Mouse (Mus musculus): ENCODE results near the gene Rpgr. TPM values are rescaled to one million over a fixed set of nuclear protein-coding genes. Genes with fewer than 3 reads are reported as not detected.

The Rpgr gene
- total and polyA plus RNA-seq, 3 experiments = not detected

DNA sequence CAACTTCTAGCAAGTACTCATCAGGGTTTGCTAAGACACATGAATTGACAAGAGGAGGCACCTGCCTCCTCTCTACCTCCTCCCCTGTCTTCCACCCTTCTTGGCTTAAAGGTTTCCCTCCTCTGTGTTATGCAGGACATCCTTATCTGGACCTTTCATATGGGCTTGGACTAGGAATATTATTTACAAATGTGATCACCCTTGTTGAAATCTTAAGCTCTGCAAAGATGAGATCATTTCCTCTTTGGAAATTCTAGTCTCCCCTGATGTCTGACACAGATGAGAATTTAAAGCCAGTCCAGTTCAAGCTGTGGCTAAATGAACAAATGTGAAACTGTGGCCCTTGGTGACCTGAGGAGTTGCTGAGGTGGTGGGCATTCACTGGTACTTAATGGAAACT is 34.6 kb upstream of the Rpgr start:
- no peak for TF ChIP-seq POLR2AphosphoS2 (IDR thresholded peaks at IDR 0.05; ENCODE audit: low read length)
- no peak for TF ChIP-seq CTCF (IDR thresholded peaks at IDR 0.05 in 2 of 3, conservative IDR thresholded peaks at IDR 0.05 in 1 of 3; ENCODE audit: control insufficient read depth in 1 of 3, insufficient read depth in 1 of 3, low read depth in 2 of 3, low read length in 3 of 3, poor library complexity in 1 of 3, severe bottlenecking in 1 of 3)
- TF ChIP-seq JUND (IDR thresholded peaks at IDR 0.05; ENCODE audit: low read depth, low read length) = no peak
- no peak for TF ChIP-seq ZNF384 (IDR thresholded peaks at IDR 0.05; ENCODE audit: low read depth, low read length)
- TF ChIP-seq ZC3H11A (IDR thresholded peaks at IDR 0.05; ENCODE audit: low read depth, low read length) = no peak
- no peak for TF ChIP-seq E2F4 (IDR thresholded peaks at IDR 0.05; ENCODE audit: borderline replicate concordance, low read depth, low read length)
- TF ChIP-seq UBTF (IDR thresholded peaks at IDR 0.05; ENCODE audit: borderline replicate concordance, insufficient read depth, low read depth, low read length) = no peak
- no peak for TF ChIP-seq MXI1 (IDR thresholded peaks at IDR 0.05; ENCODE audit: low read depth, low read length)
- TF ChIP-seq POLR2A (IDR thresholded peaks at IDR 0.05; ENCODE audit: control insufficient read depth in 1 of 2, insufficient read depth in 1 of 2, low read depth in 1 of 2, low read length in 2 of 2, poor library complexity in 1 of 2) = no peak
- no peak for TF ChIP-seq MYC (IDR thresholded peaks at IDR 0.05; ENCODE audit: low read depth, low read length)
- no peaks in the 10 kb centered on the region for H3K79me2 ChIP-seq (ENCODE audit: control insufficient read depth, insufficient read depth, low read length, poor library complexity)
- H3K9ac ChIP-seq (ENCODE audit: control insufficient read depth, low read depth, low read length, poor library complexity, severe bottlenecking) = no peak overlapping the region
- H3K27ac ChIP-seq (ENCODE audit: control insufficient read depth, low read depth, low read length) = no peak overlapping the region
- H3K36me3 ChIP-seq (ENCODE audit: control insufficient read depth in 1 of 2, insufficient read depth in 2 of 2, low read length in 2 of 2) = no peaks in the 10 kb centered on the region
- H3K27me3 ChIP-seq (ENCODE audit: control insufficient read depth in 1 of 2, insufficient read depth in 2 of 2, low read length in 2 of 2) = no peaks in the 10 kb centered on the region
- no peaks in the 10 kb centered on the region for H3K9me3 ChIP-seq (replicated peaks; ENCODE audit: insufficient read depth, low read length)
- no peaks in the 10 kb centered on the region for H3K4me1 ChIP-seq (ENCODE audit: control insufficient read depth in 1 of 2, insufficient read depth in 2 of 2, low read length in 2 of 2)
- H3K4me3 ChIP-seq (ENCODE audit: control insufficient read depth in 1 of 2, insufficient read depth in 1 of 2, low read depth in 2 of 2, low read length in 2 of 2) = no peak overlapping the region
- DNase-seq (ENCODE audit: low read depth, low spot score) = no peak

- no peak for TF ChIP-seq KAT2A (conservative IDR thresholded peaks at IDR 0.05; ENCODE audit: low read depth, low read length)
- TF ChIP-seq ELF1 (IDR thresholded peaks at IDR 0.05; ENCODE audit: low read depth, low read length) = no peak
- TF ChIP-seq ZNF384 (IDR thresholded peaks at IDR 0.05; ENCODE audit: low read depth, low read length) = no peak
- TF ChIP-seq POLR2AphosphoS2 (IDR thresholded peaks at IDR 0.05; ENCODE audit: low read length) = no peak
- no peak for TF ChIP-seq TAL1 (IDR thresholded peaks at IDR 0.05; ENCODE audit: low read length)
- no peak for TF ChIP-seq ZC3H11A (IDR thresholded peaks at IDR 0.05; ENCODE audit: low read depth, low read length)
- TF ChIP-seq ZMIZ1 (IDR thresholded peaks at IDR 0.05; ENCODE audit: low read depth, low read length) = no peak
- no peak for TF ChIP-seq MXI1 (IDR thresholded peaks at IDR 0.05; ENCODE audit: low read depth, low read length)
- TF ChIP-seq MYC (IDR thresholded peaks at IDR 0.05; ENCODE audit: low read depth, low read length) = no peak
- H3K4me3 ChIP-seq (ENCODE audit: control insufficient read depth in 1 of 2, insufficient read depth in 1 of 2, low read depth in 2 of 2, low read length in 2 of 2) = no peak overlapping the region
- no peaks in the 10 kb centered on the region for H3K9me3 ChIP-seq (replicated peaks; ENCODE audit: insufficient read depth, low read length)
- H3K36me3 ChIP-seq (ENCODE audit: control insufficient read depth in 1 of 2, insufficient read depth in 2 of 2, low read length in 2 of 2) = no peaks in the 10 kb centered on the region
- no peaks in the 10 kb centered on the region for H3K79me2 ChIP-seq (ENCODE audit: control insufficient read depth, insufficient read depth, low read length, poor library complexity)
- no peak overlapping the region for H3K27ac ChIP-seq (ENCODE audit: control insufficient read depth, low read depth, low read length)
- no peak for DNase-seq (ENCODE audit: low read depth, low spot score)
- H3K27me3 ChIP-seq (ENCODE audit: control insufficient read depth in 1 of 2, insufficient read depth in 2 of 2, low read length in 2 of 2) = no peaks in the 10 kb centered on the region
- H3K9ac ChIP-seq (ENCODE audit: control insufficient read depth, low read depth, low read length, poor library complexity, severe bottlenecking) = no peak overlapping the region
- no peaks in the 10 kb centered on the region for H3K4me1 ChIP-seq (ENCODE audit: control insufficient read depth in 1 of 2, insufficient read depth in 2 of 2, low read length in 2 of 2)
Observed at GRCm38 (mm10) chrX:10243916-10244315, 27.2 kb upstream of the Rpgr start.

DNA sequence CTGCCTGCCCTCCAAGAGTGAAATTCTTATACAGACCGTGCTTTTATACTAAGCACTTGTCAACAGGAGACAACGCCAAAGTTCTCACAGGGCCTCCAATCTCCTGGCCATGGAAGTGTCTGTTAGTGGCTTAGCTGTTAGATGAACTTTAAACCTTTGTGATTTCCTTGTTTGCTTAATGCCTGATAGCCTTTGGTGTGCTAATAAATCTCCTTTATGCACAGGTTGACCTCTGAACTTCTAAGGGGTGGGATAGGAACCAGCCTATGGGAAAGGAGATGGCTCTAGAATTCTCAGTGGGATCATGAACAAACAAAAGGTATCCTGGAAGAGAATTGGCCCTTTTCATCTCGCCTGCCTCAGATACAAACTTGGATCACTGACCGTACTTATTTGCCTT is 22.8 kb upstream of the Rpgr start:
- Histone ChIP-seq H3K4me1 (ENCODE audit: control insufficient read depth in 1 of 2, insufficient read depth in 2 of 2, low read length in 2 of 2) (no peaks in the 10 kb centered on the region), H3K4me3 (ENCODE audit: control insufficient read depth in 1 of 2, insufficient read depth in 1 of 2, low read depth in 2 of 2, low read length in 2 of 2) (no peak overlapping the region), H3K9ac (ENCODE audit: control insufficient read depth, low read depth, low read length, poor library complexity, severe bottlenecking) (no peak overlapping the region), H3K36me3 (ENCODE audit: control insufficient read depth in 1 of 2, insufficient read depth in 2 of 2, low read length in 2 of 2) (no peaks in the 10 kb centered on the region), H3K79me2 (ENCODE audit: control insufficient read depth, insufficient read depth, low read length, poor library complexity) (no peaks in the 10 kb centered on the region), H3K27ac (ENCODE audit: control insufficient read depth, low read depth, low read length) (no peak overlapping the region), H3K27me3 (ENCODE audit: control insufficient read depth in 1 of 2, insufficient read depth in 2 of 2, low read length in 2 of 2) (no peaks in the 10 kb centered on the region), H3K9me3 (replicated peaks; ENCODE audit: insufficient read depth, low read length) (no peaks in the 10 kb centered on the region)
- no peak for DNase-seq (ENCODE audit: low read depth, low spot score)
- no peak for TF ChIP-seq TCF12 (IDR thresholded peaks at IDR 0.05; ENCODE audit: low read depth, low read length)
- TF ChIP-seq CTCF (IDR thresholded peaks at IDR 0.05 in 2 of 3, conservative IDR thresholded peaks at IDR 0.05 in 1 of 3; ENCODE audit: control insufficient read depth in 1 of 3, insufficient read depth in 1 of 3, low read depth in 2 of 3, low read length in 3 of 3, poor library complexity in 1 of 3, severe bottlenecking in 1 of 3) = no peak

Data from MEL (cell line).